Mouse (Mus musculus) left cerebral cortex, adult 9 months (tissue): ENCODE measurements around the gene Hoxc5.

Experiments
- DNase-seq, 2 experiments: peaks; one replicate each; pipeline ENCODE4 v3.0.0; 2022; ENCODE audit warnings: low spot score in 2 of 2

Gene Hoxc5

DNA sequence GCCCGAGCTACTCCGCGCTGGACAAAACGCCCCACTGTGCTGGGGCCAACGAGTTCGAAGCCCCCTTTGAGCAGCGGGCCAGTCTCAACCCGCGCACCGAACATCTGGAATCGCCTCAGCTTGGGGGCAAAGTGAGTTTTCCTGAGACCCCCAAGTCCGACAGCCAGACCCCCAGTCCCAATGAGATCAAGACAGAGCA, at the start of gene Hoxc5:
Hoxc5 (plus strand) TSS at position 132 of the 199 bp plus-strand sequence.
- DNase-seq, result no peak

DNA sequence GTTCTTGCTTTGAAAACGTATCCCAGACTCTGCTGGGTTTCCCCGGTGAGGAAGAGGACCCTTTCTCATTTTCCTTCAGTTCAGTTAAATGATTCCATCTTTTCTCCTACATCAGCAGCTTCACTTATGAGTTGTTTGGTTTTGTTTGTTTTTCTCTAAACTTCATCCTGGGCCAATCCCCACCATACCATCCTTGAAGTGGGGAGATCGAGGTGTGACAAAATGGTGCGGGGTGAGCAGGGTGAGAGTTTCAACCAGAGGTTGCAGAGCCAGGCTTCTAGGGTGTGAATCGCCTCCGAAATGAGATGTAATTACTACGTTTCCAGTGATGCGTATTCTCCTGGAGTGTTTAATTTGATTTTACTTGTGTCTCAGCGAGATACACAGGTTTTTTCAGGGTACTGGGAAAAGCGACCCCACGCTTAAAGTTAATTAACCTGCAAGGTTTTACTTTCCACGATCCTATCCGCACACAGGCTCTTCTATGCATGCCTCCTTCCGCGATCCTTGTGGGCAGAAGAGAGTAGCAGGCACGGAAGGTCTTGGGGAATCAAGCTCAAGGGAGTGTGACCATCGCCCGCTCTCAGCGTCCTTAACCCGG, 49.2 kb upstream of the Hoxc5 start:
- no peak for DNase-seq

DNA sequence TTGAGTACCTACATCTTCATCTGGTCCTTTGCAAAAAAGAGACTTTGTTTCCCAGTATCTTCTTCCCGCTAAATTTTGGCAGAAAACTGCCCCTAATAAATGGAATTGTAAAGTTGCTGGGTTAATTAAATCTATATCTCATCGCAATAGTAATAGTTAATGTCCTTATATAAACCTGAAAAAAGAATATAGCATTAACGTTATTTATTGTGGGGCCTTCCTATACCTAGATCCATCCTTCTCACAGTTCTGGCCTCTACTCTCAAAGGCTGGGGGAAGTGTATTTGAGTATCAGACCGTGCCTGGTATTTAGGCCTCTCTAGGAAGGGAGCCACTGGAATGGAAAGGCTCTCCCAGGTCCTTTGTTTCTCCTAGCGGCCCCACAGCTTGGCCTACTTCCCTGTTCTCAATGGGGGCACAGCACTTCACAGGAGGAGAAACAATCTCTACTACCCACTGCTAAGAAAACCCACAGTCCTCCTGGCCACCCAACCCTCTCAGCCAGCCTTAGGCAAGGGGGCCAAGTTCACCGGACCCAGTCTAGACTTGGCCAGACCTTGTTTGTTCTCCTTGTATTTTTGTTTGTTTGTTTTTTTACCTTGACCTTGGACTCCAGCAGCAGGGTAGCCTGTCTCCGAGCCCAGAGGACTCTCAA, 48.5 kb upstream of the Hoxc5 start:
- DNase-seq, result no peak

DNA sequence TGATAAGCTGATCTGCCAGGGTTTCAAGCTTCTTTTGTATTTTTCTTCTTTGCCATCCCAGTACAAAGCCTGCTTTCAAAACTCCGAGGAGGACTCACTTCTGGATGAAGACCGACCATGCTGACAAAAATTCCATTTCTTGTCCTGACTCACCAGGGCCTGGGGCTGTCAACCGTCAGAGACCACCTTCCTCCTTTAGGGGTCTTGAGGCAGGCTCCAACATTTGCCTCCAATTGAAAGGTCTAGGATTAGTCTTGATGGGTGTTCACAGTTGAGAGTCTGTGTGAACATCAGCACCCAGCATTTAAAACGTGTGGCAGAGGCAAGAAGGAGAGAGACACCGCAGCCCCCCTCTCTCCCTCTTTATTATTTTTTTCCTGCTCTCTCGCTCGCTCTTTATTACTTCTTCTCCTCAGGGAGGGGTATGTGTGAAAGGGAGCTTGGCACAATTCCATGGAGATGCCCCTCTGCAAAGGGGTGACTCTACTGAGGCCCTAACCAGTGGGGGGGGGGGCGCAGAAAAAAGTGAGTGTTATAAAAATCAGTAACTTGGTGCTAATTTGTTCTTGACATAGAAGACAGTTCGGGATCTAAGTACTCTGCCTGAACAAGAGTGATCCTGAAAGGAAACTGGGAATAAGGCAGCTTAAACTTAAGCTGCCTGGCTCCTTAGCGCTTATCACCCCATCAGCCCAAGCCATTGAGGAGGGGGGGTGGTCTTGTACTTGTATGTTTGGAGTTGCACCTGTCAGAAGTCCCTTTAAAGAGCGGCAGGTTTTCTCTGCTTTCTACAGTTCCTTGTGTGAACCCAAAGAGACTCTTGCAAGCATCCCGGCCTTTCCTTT, 47.7 kb upstream of the Hoxc5 start:
- DNase-seq, result no peak

DNA sequence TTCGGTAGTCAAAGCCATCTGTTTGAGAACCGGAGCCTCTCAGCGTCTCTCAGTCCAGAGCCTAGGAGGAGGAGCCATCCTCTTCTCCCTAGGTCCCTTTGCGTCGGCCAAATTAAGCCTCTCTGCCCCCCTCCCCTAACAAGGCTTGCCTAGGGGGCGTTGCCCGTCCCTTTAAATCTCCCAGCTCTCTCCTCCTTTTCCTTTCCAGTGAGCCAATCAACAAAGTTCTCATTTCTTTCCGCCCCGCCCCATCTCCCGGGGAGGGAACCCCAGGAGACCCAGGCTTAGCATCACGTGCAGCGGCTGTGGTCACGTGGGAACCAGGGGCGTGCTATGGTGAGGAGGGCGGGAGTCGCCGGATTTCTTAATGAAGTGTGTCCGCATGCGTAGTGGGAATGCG, 46.6 kb upstream of the Hoxc5 start:
- DNase-seq, result no peak

DNA sequence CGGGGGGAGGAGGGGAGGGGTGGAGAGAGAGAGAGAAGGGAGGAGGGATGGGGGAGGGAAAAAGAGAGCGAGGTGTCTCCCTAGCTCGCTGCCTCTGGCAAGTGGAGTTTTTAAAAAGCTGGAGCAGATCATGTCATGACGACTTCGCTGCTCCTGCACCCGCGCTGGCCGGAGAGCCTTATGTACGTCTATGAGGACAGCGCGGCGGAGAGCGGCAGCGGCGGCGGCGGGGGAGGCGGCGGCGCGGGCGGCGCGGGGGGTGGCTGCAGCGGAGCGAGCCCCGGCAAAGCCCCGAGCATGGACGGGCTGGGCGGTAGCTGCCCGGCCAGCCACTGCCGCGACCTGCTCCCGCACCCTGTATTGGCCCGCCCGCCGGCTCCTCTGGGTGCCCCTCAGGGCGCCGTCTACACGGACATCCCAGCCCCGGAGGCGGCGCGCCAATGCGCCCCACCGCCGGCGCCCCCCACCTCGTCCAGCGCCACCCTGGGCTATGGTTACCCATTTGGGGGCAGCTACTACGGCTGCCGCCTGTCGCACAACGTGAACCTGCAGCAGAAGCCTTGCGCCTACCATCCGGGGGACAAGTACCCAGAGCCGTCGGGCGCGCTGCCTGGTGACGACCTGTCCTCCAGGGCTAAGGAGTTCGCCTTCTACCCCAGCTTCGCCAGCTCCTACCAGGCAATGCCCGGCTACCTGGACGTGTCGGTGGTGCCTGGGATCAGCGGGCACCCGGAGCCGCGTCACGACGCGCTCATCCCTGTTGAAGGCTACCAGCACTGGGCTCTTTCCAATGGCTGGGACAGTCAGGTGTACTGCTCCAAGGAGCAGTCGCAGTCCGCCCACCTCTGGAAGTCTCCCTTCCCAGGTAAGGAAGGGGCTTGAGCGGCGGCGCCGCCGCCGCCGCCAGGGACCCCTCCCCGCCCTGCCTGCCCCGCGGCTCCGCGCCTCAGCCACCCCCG, 45.9 kb upstream of the Hoxc5 start, which contains the start of gene Hoxc13:
Hoxc13 (plus strand) TSS at position 51 of the 959 bp plus-strand sequence.
- no peak for DNase-seq

DNA sequence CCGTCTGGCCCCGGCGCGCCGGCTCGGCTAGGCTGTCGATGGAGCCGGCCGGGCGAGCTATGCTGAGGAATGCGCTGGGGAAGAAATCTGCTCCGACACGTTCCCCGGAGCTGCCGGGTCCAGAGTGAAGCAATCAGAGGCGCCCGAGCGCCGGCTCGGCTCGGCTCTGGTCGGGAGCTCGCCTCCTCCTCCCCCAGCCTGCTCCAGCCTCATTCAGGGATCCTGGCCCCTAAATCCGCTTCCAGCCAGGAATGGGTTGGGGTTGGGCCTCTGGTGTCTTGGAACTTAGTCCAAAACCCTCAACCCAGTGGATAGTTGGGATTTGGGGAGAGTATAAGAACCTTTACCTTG, 45.3 kb upstream of the Hoxc5 start:
- DNase-seq, result no peak

DNA sequence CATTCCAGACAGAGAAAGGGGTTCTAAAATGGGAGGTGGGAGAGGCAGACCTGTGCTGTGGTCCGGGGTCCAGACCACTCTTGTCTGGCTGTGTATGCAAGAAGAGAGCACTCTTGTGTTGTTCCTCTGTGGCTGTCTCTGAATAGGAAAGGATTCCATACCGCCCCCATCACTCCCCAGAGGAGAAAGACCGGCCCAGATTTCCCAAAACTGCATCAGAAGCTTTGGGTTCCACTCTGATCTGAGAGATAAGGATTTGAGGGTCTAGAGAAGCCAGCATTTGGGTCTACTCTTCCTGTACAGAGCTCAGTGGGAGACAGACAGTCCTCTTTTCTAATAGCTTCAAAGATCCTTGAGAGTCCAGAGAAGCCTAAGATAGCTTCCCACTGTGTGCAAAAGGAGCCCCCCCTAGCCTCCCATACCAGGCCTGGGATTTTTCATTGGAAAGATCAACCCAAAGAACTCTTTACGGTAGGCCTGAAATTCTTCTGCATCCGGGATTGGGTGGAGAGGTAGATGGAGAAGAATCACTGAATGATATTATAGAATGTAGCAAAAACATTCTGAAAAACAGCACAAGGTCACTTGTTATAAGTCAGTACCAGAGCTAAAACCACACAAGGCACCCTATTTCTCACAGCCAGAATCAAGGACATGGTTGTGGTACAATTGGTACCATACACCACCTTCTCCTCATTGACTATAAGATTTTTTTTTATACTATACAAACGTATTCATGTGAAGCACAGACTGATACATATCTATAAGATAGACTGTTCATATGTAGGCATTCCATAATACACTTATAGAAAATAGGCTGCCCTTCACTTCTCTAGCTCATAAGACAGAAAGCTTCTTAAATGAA, 44.4 kb upstream of the Hoxc5 start:
- DNase-seq, result no peak

DNA sequence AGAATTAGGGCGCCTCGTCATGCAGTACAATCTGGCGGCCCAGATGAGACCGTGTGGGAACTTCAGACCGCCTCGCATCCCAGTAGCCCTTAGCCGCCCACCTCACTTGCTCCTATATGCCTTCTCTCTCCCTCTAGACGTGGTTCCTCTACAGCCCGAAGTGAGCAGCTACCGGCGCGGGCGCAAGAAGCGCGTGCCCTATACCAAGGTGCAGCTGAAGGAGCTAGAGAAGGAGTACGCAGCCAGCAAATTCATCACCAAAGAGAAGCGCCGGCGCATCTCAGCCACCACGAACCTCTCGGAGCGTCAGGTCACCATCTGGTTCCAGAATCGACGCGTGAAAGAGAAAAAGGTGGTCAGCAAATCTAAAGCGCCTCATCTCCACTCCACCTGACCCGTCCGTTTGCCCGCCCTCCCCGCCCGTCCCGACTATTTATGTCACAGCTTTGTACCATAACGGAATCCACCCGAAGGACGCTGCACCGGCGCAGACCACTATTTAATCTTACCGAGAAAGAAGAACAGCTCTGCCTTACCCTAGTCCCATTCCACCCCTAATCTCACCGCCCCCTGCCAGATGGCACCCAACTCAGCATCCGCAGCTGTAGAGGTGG, 40.1 kb upstream of the Hoxc5 start:
- DNase-seq, result no peak

DNA sequence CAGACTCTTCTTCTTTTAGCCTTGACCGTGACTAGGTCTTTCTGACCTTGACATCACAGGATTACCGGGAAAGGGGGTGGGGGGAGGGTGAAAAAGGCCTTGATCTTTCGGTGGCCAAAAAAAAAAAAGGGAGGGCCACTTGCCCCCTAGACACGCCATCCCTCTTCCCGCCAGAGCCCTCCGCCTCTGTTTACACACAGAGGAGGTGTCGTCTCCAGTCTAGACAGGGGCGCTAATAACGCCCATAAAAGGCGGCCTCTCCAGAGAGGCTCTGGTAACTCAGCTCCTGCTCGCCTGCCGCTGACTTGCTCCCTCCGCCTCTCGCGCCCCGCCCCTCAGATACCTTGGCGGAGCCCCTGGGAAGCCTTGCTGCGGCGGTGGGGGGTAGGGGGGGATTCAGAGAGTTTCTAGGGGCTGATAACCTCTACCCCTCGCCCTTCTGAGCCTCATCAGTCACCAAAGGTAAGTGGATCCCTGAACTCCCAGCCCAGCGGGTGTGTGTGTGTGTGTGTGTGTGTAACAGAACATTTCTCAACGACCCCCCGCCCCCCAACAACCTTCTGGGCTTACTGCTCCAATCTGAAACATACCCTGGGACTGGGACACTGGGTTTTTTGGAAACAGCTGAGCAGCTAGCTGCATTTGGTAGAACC, 35.4 kb upstream of the Hoxc5 start:
- DNase-seq, result no peak

DNA sequence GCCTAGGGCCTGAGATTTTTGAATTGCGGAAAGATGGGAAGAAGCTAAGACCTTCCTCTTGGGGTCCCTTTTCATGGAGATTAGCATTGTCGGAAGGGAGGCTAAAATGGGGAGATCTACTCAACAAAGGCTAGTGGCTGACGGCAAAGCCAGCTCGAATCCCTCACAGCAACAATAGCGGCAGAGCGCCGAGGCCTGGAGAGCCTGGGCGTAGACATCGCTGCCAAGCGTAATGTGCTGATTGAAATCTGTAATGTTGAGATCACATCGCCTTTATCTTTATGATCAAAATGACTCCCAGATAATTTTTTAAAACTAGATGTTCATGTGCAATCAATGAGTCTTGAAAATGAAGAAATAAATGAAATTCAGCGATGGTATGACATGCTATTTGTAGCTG, 32.8 kb upstream of the Hoxc5 start:
- DNase-seq, result no peak

DNA sequence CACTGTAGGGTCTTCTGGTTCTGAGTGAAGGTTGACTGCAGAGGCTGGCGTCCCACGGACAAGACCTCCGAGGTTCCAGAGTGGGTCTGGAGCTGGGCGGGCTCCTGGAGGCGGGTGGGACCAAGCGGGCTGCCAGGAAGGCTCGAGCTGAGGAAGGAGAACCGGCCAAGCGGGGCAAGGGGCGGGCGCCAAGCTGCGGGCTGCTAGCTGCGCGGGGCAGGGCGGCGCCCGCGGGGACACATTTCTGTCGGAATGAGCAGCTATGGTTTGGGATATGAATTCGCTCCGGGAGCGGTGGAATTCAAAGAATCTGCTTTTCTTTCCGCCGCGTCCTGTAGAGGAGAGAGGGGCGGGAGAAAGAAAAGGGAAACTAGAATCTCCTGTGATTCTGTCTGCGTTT, 32.3 kb upstream of the Hoxc5 start:
- DNase-seq, result no peak

DNA sequence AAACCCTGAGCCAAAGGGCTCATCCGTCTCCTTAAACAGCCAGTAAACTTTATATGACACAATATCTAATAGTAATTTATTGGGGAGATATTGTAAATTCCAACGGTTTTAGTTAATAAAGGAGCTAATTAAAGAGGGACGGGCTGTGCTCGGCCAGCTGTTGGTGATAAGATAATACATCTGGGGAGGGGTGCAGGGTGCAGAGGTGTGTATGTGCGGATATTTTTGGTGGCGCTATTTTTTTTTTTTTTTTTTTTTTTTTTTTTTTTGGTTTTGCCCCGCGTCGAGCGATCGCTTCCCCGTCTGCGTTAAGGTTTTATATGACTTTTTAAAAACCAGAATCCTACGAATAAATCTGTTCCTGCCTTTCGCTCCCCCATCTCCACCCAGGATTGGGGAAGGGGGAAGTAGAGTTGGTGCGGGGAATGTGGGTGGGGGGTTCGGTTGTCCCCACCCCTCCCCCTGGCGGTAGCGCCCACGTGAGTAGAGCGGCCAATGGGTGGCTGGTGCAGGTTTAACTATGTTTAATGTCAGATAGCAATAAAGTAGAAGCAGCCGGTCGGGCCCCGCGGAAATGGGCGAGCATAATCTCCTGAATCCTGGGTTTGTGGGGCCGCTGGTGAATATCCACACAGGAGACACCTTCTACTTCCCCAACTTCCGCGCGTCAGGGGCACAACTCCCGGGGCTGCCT, 30.8 kb upstream of the Hoxc5 start, which contains the start of gene Hoxc12:
Hoxc12 (plus strand) TSS at position 479 of the 694 bp plus-strand sequence.
- no peak for DNase-seq

DNA sequence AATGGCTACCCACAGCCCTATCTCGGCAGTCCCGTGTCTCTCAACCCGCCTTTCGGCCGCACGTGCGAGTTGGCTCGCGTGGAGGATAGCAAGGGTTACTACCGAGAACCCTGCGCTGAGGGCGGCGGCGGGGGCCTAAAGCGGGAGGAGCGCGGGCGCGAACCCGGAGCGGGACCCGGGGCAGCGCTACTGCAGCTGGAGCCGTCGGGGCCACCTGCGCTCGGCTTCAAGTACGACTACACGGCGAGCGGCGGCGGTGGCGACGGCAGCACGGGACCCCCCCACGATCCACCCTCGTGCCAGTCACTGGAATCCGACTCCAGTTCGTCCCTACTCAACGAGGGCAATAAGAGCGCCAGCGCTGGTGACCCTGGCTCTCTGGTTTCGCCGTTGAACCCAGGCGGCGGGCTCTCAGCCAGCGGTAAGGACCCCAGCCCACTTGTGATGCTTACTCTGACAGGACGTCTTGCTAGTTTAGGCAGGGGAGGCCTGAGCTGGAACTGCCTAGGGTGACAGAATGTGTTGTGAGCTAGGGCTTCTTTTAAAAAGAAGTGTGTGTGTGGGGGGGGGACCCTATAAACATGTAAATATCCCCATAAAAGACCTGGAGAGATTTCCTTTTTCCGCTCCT, 30.1 kb upstream of the Hoxc5 start:
- no peak for DNase-seq

DNA sequence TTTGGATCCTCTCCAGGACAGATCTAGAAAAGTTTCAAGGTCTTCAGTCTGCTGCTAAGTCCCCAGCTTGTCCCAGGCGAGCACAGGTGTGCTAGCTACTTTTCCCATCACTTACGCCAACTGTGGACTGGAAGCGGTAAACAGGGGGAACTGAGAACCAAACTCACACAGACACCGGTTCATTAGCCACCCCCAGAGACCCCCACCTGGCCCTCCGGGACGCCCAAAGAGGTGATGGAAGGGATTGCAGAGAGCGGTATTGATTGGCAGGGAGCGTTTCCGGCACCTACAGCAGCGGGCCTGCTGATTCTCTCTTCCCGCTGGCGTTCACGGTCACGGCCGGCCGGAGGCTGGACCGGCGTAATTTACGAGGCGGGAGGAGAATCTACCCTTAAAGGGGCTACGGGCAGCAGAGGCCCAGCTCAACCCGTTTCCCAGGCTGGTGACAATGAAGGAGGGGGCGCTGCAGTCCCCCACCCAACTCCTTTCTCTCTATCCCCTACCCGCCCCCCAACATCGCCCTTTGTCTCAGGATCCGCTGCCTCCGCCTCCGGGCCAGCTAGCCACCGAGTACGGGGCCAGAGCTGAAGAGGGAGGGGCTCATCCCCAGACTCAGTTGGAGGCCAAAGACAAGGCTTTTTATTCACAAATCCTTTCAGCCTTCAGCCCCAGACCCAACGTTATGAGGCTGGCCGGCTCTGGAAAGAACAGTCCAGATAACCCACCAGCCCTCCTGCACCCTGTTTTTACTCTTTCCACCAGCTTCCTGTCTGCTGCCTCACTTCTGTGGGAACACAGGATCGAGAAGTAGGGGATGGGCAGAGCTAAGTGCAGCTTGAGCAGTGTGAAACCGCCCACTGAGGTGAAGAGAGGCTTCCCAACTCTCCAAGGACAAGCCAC, 27.7 kb upstream of the Hoxc5 start:
- DNase-seq, result no peak

DNA sequence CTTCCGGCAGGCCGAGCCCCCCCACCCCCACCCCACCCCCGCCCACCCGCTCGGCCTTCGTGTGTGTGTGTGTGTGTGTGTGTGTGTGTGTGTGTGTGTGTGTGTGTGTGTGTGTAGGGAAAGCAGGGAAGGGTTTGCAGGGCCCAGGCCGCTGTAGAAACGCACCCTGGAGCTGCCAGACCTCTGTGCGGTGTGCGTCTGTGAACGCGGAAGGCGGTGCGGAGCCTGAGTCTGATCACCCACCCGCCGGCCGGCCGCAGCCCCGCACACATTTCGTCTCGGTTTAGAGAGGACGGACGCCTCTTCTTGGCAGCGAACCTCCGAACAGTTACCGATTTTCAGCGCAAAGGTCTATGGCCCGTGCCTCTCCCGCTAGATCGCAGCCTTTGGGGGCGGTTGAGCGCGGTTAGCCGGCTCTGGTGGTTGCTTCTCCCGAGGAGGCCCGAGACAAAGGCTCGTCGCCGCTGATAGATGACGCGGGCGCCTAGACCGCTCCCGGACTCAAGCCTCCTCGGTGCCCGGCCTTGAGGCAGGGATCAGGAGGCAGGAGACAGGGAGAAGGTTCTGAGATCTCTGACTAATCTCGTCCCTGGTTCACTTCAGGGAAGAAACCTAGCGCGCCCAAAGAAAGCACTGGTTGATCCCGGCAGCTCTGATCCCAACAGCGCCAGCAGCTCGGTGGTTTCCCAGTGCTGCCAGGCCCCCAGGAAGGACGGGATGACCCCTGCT, 24.3 kb upstream of the Hoxc5 start:
- no peak for DNase-seq

DNA sequence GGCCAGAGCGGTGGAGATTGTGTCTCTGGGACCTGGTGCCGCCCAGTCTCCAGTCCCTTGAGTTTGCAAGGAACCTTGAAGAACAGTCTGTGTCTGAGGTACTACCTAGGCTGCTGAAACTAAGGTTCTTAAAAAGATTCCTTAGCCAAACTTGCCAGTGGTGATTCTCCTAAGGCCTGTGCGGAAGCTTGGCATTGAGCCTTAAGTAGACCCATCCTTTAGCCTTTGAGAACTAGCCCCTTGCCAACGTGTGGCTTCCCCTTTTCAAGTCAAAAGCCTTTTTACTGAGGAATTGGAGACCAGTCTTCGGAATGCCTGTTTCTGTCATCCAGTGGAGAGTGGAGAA, 23.8 kb upstream of the Hoxc5 start:
- DNase-seq, result no peak
